Mouse (Mus musculus) ovary, postnatal 36 days (tissue): ENCODE data around the gene Scn1a.

Source experiments
- DNase-seq: peaks from one replicate; pipeline ENCODE4 v3.0.0; 2022; ENCODE audit warnings: low spot score, mixed read lengths

The Scn1a gene

DNA sequence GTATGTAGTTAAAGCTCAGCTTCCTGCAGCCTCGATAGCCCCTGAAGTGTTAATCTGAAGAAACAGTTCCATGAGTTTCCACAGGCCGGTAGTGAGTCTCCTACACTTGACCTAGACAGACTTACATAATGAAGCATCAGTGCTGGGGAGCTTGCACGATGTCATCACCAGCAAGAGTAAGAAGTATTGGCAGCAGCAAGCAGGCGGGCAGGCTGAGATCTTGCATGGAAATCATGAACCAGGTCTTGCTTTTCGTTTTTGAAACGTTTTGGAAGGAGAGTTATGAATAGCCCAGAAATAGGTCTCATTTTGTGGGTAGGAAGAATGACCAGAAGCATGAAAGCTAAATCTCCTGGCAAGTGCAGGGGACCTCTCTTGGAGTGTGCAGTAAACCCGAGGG, at the start of gene Scn1a:
Gene Scn1a, minus strand, starts transcription at position 130 of the 400 bp plus-strand sequence.
- DNase-seq = no peak

- DNase-seq = no peak
Observed at GRCm38 (mm10) chr2:66478395-66478794, 37.8 kb upstream of the Scn1a start.

DNA sequence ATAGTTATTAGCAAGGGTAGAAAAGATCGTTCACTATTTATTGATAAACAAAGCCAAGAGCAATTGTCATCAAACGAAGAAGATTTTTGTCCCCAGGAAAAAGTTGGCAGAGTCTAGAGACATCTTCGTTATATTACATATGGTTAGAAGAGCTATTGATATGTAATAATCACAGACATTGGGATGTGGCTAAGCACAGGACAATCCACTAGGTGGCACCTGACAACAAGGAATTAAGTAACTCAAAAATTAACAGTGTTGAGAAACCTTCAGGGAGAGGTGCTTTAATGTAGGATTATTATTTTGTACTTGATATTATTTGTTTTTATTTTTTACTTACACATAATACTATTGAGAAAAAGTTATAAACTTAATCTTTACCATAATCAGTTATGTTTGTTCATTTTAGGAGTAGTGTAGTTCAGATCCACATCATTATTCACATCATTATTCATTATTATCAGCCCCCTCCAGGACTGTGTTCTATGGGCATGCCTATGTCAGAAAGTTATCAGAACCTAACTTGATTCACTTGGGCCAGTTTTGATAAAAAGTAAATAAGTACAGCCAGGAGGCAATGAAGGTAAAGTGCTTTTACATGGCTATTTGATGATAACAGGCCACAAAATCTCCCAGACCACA, 32.7 kb upstream of the Scn1a start:
- DNase-seq = no peak

DNA sequence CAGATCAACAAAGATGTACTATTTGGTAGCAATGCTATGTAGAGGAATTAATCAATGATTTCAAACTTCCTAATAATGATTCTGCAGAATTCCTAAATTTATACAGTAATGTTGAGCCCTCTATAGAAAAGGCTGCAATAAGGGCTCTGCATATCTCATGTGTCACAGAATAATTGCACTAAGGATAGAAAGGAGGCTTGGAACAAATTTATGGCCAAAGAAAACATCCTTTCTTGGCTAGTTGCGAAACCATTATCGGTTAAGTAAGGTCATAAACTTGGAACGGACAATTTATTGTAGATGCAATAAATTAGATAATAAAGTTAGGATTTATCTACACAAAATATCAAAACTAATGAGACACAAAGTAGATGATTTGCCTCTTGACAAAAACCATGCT, 24.8 kb upstream of the Scn1a start:
- DNase-seq = no peak

GRCm38 (mm10) chr2:66464874-66465458, 24.3 kb upstream of the Scn1a start:
- DNase-seq = no peak

DNA sequence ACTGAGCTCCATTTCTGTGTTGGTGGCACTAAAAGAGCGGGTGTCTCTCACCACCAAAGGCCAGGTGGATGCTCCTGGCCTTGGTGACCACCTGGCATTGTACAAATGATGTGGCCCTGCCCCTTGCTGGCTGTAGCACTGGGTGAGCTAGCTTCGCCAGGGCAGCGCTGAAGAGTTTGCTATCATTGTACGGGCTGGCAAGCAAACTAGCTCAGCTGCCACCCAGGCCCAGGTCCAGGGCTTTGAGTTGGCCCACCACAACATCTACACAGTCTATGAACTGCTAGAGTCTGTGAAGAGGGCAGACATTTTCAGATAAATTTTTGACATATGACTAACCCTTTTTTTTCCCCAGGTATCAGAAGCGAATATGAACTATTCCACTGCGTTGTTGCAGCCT, 23.3 kb upstream of the Scn1a start:
- no peak for DNase-seq

GRCm38 (mm10) chr2:66462458-66462857, 21.8 kb upstream of the Scn1a start:
- no peak for DNase-seq

GRCm38 (mm10) chr2:66439764-66440471, 722 bp downstream of the Scn1a start:
- DNase-seq = no peak

DNA sequence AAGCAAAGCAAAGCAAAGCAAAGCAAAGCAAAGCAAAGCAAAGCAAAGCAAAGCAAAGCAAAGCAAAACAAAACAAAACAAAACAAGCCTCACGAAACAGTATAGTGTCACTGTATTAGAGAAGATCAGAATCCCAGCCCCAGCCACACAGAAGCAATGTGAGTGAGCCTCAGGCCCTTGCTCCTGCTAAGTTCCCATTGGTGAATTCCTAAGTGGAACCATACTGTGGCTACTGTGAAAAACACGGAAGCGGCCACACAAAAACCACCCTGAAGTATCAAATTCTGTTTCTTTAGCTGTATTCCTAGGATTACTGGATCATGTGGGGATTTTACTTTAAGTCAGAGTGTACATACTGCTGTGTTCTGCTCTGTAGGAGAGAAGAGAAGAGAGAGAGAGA, 4.4 kb downstream of the Scn1a start:
- DNase-seq = no peak

DNA sequence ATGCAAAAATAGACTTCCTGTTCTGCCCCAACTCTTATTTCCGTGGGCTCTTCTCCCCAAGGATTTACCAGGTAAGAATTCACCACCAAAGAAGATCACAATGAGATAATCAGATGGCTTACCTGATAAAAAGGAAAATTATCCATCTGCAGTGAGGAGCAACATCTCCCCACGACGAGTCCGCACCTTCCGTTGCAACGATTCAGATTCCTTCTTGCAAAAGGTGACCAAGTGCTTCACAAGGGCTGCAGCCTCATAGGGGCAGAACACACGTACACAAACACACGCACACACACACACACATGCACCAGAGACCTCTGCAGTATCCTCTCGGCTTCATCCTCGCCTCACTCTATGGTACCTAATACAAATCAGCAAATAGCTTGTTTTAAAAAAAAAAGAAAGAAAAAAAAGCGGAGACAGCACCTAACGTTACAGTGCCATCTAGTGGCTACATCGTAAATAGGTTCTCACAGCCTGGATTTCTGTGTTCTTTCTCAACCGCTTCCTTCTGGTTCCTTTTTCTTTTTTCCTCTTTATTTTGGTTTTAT, 30.8 kb downstream of the Scn1a start:
- DNase-seq = no peak

GRCm38 (mm10) chr2:66408899-66409739, 31.5 kb downstream of the Scn1a start:
- no peak for DNase-seq

- no peak for DNase-seq
Observed at GRCm38 (mm10) chr2:66408456-66408855, 32.2 kb downstream of the Scn1a start.

- DNase-seq = no peak
Observed at GRCm38 (mm10) chr2:66392586-66392985, 48.1 kb downstream of the Scn1a start.

- no peak for DNase-seq
Observed at GRCm38 (mm10) chr2:66367957-66368356, 72.7 kb downstream of the Scn1a start.

- no peak for DNase-seq
Observed at GRCm38 (mm10) chr2:66350590-66350989, 90.0 kb downstream of the Scn1a start.

DNA sequence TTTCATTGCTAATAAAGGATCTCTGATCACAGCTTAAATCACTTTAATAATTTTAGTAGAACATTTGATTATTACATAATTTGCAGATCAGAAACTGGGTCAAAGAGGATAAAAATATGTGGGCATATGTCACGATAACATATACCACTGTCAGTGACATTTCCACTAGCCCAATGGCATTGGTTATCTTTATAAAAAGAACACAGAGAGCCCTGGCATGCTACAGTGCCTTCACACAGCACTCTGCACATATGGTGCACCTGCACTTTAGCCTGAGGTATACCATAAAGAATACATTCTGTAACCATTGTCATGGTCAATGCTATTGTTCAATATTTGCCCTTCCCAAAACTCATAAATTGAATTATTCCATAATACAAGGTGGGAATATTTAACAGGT, 94.0 kb downstream of the Scn1a start:
- DNase-seq = no peak

DNA sequence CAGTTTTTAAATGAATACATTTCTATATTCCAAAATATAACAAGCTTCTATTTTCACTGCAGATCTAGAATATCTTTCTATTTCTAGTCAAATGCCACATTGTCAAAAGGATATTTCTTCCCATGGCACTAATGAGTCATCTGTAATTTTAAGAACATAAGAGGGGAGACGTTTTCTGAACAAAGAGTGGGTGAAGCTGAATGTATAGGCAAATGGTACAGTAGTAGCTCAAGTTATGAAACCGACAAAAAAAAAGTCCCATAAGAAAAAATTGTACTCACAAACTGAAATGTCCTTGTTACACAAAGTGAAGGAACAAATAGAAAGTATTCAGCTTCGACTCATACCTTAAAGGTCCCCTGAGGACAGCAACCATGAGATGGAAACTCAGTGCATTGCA, 94.5 kb downstream of the Scn1a start:
- DNase-seq = no peak

GRCm38 (mm10) chr2:66337406-66337805, 103.2 kb downstream of the Scn1a start:
- DNase-seq = no peak

DNA sequence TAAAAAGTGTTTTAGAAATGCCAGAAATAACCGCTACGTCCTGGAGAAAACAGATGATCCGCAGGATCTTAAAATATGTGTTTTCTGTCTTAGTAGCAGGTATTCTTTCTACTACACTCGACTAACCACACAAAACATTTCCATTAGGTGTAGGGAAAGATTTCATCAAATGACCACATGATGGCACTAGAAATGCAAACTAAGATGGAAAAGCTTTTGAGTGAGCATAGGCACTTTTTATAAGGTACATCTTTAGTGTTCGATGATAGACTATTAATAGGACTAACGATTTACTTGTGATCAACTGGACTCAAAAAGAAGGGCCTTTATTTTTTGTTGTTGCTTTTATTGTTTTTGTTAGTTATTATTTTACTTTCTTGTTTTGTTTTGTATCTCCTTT, 104.2 kb downstream of the Scn1a start:
- DNase-seq = no peak

- DNase-seq = no peak
Observed at GRCm38 (mm10) chr2:66272551-66272950, 168.1 kb downstream of the Scn1a start.

DNA sequence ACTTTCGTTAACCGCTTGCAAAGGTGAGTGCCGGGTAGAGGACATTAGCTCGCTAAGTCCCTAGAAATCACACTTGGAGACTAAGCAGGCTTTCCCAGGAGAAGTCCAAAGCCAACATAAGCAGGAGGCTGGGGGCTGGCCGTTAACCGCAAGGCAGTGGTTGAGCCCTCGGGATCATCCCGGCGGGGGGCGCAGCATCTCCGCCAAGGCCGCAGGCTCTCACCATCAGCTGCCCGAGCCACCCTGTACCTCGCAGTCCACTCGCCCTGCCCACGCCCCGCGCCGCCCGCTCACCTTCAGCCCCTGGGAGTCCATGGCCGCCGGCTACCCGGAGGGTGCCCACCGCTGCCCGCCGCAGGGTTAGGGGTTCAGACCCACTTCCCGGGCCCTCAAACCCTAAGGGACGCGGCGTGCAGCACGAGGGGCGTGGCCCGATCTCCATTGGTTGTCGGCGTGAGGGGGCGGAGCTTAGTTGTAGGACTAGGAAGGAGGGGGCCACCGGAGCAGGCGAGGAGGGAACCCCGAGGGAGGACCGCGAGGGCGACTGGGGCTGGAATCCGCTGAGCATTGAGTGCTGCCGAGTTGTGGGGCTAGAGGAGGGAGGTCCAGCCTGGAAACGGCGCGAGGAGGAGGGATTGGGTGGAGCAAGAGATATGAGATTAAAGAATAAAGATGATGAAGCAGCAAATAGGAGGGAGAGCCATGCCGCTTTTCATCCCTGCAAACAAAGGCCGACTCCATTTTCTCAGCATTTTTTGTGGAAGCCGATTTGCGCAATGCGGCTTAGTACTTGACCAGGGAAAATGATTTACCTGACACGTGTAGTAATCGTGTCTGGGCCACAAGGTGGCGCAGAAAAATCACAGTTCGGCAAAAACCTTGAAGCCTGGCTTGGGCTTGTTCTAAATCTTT, 184.2 kb downstream of the Scn1a start, which contains the start of gene Ttc21b:
Gene Ttc21b, minus strand, starts transcription at position 398 of the 912 bp plus-strand sequence.
- peak; percentile 96 for DNase-seq
